Mouse (Mus musculus): ENCODE measurements around the gene Nos3. TPM values are rescaled to one million over a fixed set of nuclear protein-coding genes. Genes with fewer than 3 reads are reported as not detected.

Gene Nos3
- total and polyA plus RNA-seq, 3 experiments, result 0.30 to 0.36 (median 0.31) TPM

GRCm38 (mm10) chr5:24356764-24357163 lies 7.8 kb upstream of the Nos3 start:
- Histone ChIP-seq H3K27ac (ENCODE audit: insufficient read depth, low read depth) (no peak overlapping the region), H3K9me3 (replicated peaks; ENCODE audit: low read length) (no peaks in the 10 kb centered on the region), H3K79me2 (replicated peaks; ENCODE audit: control insufficient read depth, extremely low read depth, insufficient read depth, poor library complexity, severe bottlenecking) (no peaks in the 10 kb centered on the region), H3K4me1 (ENCODE audit: control insufficient read depth in 1 of 2, insufficient read depth in 2 of 2) (peaks cover 8 to 27% of the 10 kb centered on the region in 2 experiments), H3K36me3 (replicated peaks in 1 of 2; ENCODE audit: control insufficient read depth in 1 of 2, insufficient read depth in 1 of 2, low read length in 1 of 2) (no peaks in the 10 kb centered on the region), H3K9ac (ENCODE audit: insufficient read depth, low read depth) (no peak overlapping the region), H3K27me3 (replicated peaks) (peaks cover 61% of the 10 kb centered on the region), H3K4me3 (replicated peaks in 1 of 3; ENCODE audit: low read depth in 2 of 3, low read length in 2 of 3, poor library complexity in 1 of 3) (no peak overlapping the region), H3K4me2 (ENCODE audit: insufficient read depth, low read depth, poor library complexity, severe bottlenecking) (no peak overlapping the region)
- in situ Hi-C loops (cut with MboI; ENCODE audit: low pct_ligation_motif_present, low pct_unique_long_range_greater_than_20kb, low sequenced_read_pairs), result no loop called here
- dilution Hi-C loops (cut with MboI; ENCODE audit: extremely low pct_ligation_motif_present, extremely low pct_unique_long_range_greater_than_20kb, low sequenced_read_pairs), result no loop called here
- DNase-seq (ENCODE audit: extremely low read depth), result no peak
- TF ChIP-seq POLR2AphosphoS2 (IDR thresholded peaks at IDR 0.05; ENCODE audit: low read depth, low read length) (no peak), POLR2A (IDR thresholded peaks at IDR 0.05; ENCODE audit: low read depth, low read length) (no peak), GABPA (IDR thresholded peaks at IDR 0.05; ENCODE audit: insufficient replicate concordance, low read depth, low read length) (no peak), HCFC1 (IDR thresholded peaks at IDR 0.05; ENCODE audit: low read depth, low read length) (no peak), PAX5 (IDR thresholded peaks at IDR 0.05; ENCODE audit: low read length) (no peak), SMC3 (IDR thresholded peaks at IDR 0.05; ENCODE audit: low read depth, low read length) (no peak), MAFK (IDR thresholded peaks at IDR 0.05; ENCODE audit: insufficient replicate concordance, low read length) (no peak), KAT2A (IDR thresholded peaks at IDR 0.05; ENCODE audit: insufficient replicate concordance, low read length) (no peak), MAZ (IDR thresholded peaks at IDR 0.05; ENCODE audit: low read depth, low read length) (no peak), JUND (conservative IDR thresholded peaks at IDR 0.05; ENCODE audit: low read depth, low read length) (no peak), ELF1 (IDR thresholded peaks at IDR 0.05; ENCODE audit: low read depth, low read length) (no peak), SIN3A (IDR thresholded peaks at IDR 0.05; ENCODE audit: low read length) (no peak), TBP (conservative IDR thresholded peaks at IDR 0.05; ENCODE audit: low read depth, low read length) (no peak), JUN (IDR thresholded peaks at IDR 0.05; ENCODE audit: insufficient read depth, low read depth, low read length) (no peak), NRF1 (IDR thresholded peaks at IDR 0.05; ENCODE audit: low read depth, low read length) (no peak), RAD21 (IDR thresholded peaks at IDR 0.05; ENCODE audit: low read depth, low read length) (no peak), CHD2 (IDR thresholded peaks at IDR 0.05; ENCODE audit: low read length) (no peak), USF1 (IDR thresholded peaks at IDR 0.05; ENCODE audit: low read depth, low read length) (no peak), MAX (IDR thresholded peaks at IDR 0.05; ENCODE audit: low read length) (no peak), RCOR1 (conservative IDR thresholded peaks at IDR 0.05; ENCODE audit: low read depth, low read length) (no peak)

- in situ Hi-C loops (cut with MboI; ENCODE audit: low pct_ligation_motif_present, low pct_unique_long_range_greater_than_20kb, low sequenced_read_pairs), result no loop called here
- H3K79me2 ChIP-seq (replicated peaks; ENCODE audit: control insufficient read depth, extremely low read depth, insufficient read depth, poor library complexity, severe bottlenecking), result no peaks in the 10 kb centered on the region
- no peak overlapping the region for H3K4me3 ChIP-seq (replicated peaks in 1 of 3; ENCODE audit: low read depth in 2 of 3, low read length in 2 of 3, poor library complexity in 1 of 3)
- peaks cover 62% of the 10 kb centered on the region for H3K27me3 ChIP-seq (replicated peaks)
- H3K36me3 ChIP-seq (replicated peaks in 1 of 2; ENCODE audit: control insufficient read depth in 1 of 2, insufficient read depth in 1 of 2, low read length in 1 of 2), result no peaks in the 10 kb centered on the region
- H3K9ac ChIP-seq (ENCODE audit: insufficient read depth, low read depth), result no peak overlapping the region
- peak; percentile 88 for DNase-seq (ENCODE audit: extremely low read depth)
- peaks cover 7 to 20% of the 10 kb centered on the region in 2 experiments for H3K4me1 ChIP-seq (ENCODE audit: control insufficient read depth in 1 of 2, insufficient read depth in 2 of 2)
- no peak overlapping the region for H3K4me2 ChIP-seq (ENCODE audit: insufficient read depth, low read depth, poor library complexity, severe bottlenecking)
- dilution Hi-C loops (cut with MboI; ENCODE audit: extremely low pct_ligation_motif_present, extremely low pct_unique_long_range_greater_than_20kb, low sequenced_read_pairs), result no loop called here
- H3K9me3 ChIP-seq (replicated peaks; ENCODE audit: low read length), result peaks cover 5% of the 10 kb centered on the region
- no peak overlapping the region for H3K27ac ChIP-seq (ENCODE audit: insufficient read depth, low read depth)
- no peak for TF ChIP-seq MYC (IDR thresholded peaks at IDR 0.05; ENCODE audit: low read depth, low read length)
- TF ChIP-seq UBTF (IDR thresholded peaks at IDR 0.05; ENCODE audit: low read depth, low read length), result no peak
- TF ChIP-seq JUND (conservative IDR thresholded peaks at IDR 0.05; ENCODE audit: low read depth, low read length), result no peak
- TF ChIP-seq IRF4 (IDR thresholded peaks at IDR 0.05; ENCODE audit: low read depth, low read length), result peak; percentile 64
- no peak for TF ChIP-seq PAX5 (IDR thresholded peaks at IDR 0.05; ENCODE audit: low read length)
- TF ChIP-seq MAZ (IDR thresholded peaks at IDR 0.05; ENCODE audit: low read depth, low read length), result no peak
- TF ChIP-seq USF2 (conservative IDR thresholded peaks at IDR 0.05; ENCODE audit: low read depth, low read length), result no peak
- TF ChIP-seq MAFK (IDR thresholded peaks at IDR 0.05; ENCODE audit: insufficient replicate concordance, low read length), result no peak
- TF ChIP-seq ETS1 (conservative IDR thresholded peaks at IDR 0.05; ENCODE audit: low read depth, low read length), result no peak
- TF ChIP-seq ZNF384 (IDR thresholded peaks at IDR 0.05; ENCODE audit: low read depth, low read length), result no peak
- no peak for TF ChIP-seq POLR2A (IDR thresholded peaks at IDR 0.05; ENCODE audit: low read depth, low read length)
- TF ChIP-seq CTCF (conservative IDR thresholded peaks at IDR 0.05 in 1 of 2, IDR thresholded peaks at IDR 0.05 in 1 of 2; ENCODE audit: low read depth in 2 of 2, low read length in 2 of 2), result peak in 1 of 2 experiments; percentile 78; a peak in 2 of 4 replicates
- TF ChIP-seq E2F4 (IDR thresholded peaks at IDR 0.05; ENCODE audit: insufficient replicate concordance, low read depth, low read length), result no peak
- no peak for TF ChIP-seq MAX (IDR thresholded peaks at IDR 0.05; ENCODE audit: low read length)
- no peak for TF ChIP-seq POLR2AphosphoS2 (IDR thresholded peaks at IDR 0.05; ENCODE audit: low read depth, low read length)
- no peak for TF ChIP-seq CHD2 (IDR thresholded peaks at IDR 0.05; ENCODE audit: low read length)
- TF ChIP-seq MXI1 (IDR thresholded peaks at IDR 0.05; ENCODE audit: low read depth, low read length), result no peak
- no peak for TF ChIP-seq CHD1 (IDR thresholded peaks at IDR 0.05; ENCODE audit: low read depth, low read length)
- TF ChIP-seq BHLHE40 (IDR thresholded peaks at IDR 0.05; ENCODE audit: low read depth, low read length), result no peak
- TF ChIP-seq SIN3A (IDR thresholded peaks at IDR 0.05; ENCODE audit: low read length), result peak; percentile 83
- TF ChIP-seq ZKSCAN1 (IDR thresholded peaks at IDR 0.05; ENCODE audit: borderline replicate concordance, low read depth, low read length), result no peak
- 0 out of 2 replicates have a peak, but pooled peaks have one; percentile 25 for TF ChIP-seq ELF1 (IDR thresholded peaks at IDR 0.05; ENCODE audit: low read depth, low read length)
- no peak for TF ChIP-seq USF1 (IDR thresholded peaks at IDR 0.05; ENCODE audit: low read depth, low read length)
- no peak for TF ChIP-seq JUN (IDR thresholded peaks at IDR 0.05; ENCODE audit: insufficient read depth, low read depth, low read length)
These were observed 7.1 kb upstream of the Nos3 start for GRCm38 (mm10) chr5:24357461-24357860.

All from CH12.LX (cell line).